Mouse (Mus musculus): ENCODE data around the gene 1700008O03Rik.

The 1700008O03Rik gene

DNA sequence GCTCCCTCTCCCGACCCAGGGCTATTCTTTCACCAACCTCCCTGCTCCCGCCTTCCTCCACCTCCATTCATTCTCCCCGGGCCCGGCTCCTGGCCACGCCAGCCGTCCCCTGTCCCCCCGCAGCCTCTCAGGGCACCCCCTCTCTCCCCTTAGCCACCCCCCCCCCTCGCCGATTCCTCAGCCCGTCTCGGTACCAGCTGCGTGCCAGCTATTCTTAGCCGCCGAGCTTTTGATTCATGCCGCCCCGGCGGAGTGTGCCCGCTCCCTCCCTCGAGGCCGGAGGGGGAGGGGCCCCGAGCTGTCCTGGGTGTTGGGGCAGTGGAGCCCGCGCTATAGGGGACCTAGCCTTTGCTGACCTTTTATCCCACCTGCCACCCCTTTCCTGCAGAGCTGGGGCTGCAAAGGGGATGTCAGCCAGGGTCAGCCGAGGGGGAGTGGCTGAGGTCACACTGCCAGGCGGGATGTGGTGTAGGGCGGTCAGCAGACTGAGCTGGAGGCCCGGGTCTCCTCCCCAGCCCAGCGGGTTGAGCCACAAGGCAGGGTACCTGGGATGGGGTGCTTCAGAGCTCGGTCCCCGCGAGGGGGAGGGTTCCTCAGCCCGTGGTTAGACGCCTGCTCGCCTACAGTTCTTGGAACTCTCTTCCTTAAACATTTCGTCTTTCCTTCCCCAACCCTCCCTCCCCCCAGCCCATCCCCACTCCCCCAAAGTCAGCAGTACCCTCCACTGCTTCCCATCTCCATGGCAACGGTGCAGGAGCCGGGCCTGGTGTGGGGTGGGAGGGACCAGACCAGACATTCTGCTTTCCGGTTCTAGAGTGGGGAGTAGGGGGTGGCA lies 74.5 kb downstream of the 1700008O03Rik start:
- no peak for DNase-seq (ENCODE audit: extremely low read depth, insufficient read length, low spot score)

DNA sequence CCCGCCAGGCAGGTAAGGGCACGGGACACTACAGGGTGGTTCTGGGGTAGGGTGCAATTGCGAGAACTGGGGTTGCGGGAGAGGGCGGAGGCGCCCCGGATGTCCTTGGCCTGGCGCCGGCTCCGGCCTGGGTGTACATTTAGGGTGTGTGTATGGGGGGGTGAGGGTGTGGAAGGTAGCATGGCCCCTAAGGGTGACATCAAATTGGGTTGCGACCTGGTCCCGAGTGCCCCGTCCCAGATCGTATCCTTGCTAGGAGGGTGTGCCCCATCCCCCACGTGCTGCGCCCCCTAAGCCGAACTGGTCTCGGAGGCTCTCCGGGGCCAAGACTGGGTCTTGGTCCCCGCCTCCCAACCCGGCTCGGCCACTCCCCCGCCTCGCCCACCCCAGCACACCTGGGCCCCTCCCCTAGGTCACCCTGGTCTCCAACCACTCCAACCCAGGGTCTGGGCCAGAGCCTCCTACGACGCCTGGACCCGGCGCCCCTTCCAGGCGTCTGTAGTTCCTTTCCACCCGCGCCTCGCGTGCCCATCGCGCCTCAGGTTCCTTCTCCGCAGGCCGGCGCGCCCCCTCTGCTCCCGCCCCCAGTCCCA lies 75.2 kb downstream of the 1700008O03Rik start:
- no peak for DNase-seq (ENCODE audit: extremely low read depth, insufficient read length, low spot score)
